ENCODE assay signal across 13 mouse cellular contexts in the genomic region with DNA sequence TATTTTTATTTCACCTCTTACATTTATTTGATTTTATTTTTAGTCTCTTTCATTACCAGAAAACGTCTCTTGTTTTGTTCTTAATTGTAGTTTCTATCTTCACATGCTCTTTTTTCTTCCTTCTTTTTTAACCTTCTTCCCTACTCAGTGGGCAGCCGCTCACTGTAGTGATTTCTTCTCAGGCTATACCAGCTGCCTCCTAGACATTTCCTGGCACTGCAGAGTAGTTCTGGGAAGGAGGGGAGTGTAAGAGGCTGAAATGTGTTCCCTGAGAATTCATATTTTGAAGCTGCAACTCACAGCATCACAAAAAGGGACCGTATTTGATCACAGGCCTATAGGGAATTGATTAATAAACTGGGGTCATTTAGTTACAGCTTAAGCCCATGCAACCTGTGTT.
DNase-seq lines count a peak whose midpoint lies in the region; ATAC-seq and TF ChIP-seq lines count a peak whose summit lies in the region.
"Had no signal": no experiment of that assay in that cellular context is flagged by ENCODE, and none has a peak within 500 bp of the region (broad histone marks: within the 10 kb centered on the region; RNA-seq: fewer than 3 reads in every experiment).

No protein-coding gene starts in this region.

- H3ac ChIP-seq in myocyte (ENCODE audit: control insufficient read depth, insufficient read length) = no peak overlapping the region

- no peak overlapping the region for H3K9ac ChIP-seq in midbrain, embryonic 15.5 days
- H3K9ac ChIP-seq in embryonic facial prominence, embryonic 14.5 days (ENCODE audit: low read depth, low read length) = no peak overlapping the region
- H3K9ac ChIP-seq: kidney, embryonic 15.5 days; liver, embryonic 14.5 days; lung, embryonic 14.5 days had no signal

- TF ChIP-seq POLR2A in myocyte (IDR thresholded peaks at IDR 0.05; ENCODE audit: insufficient read length, low read depth) = no peak

- H3K9me3 ChIP-seq in midbrain, embryonic 15.5 days = no peaks in the 10 kb centered on the region
- H3K9me3 ChIP-seq in midbrain, embryonic 10.5 days (replicated peaks) = no peaks in the 10 kb centered on the region
- H3K9me3 ChIP-seq in embryonic facial prominence, embryonic 14.5 days (ENCODE audit: control insufficient read depth, low read length) = no peaks in the 10 kb centered on the region
- H3K9me3 ChIP-seq: hindbrain, embryonic 15.5 days; kidney, embryonic 15.5 days had no signal

- WGBS in midbrain, embryonic 15.5 days = 62% methylated on average over 3 of the region's 3 CpGs
- 69% methylated on average over 3 of the region's 3 CpGs for WGBS in midbrain, embryonic 10.5 days
- WGBS in embryonic facial prominence, embryonic 14.5 days = 49% methylated on average over 3 of the region's 3 CpGs

- no peak overlapping the region for H3K27ac ChIP-seq in midbrain, embryonic 15.5 days
- H3K27ac ChIP-seq in midbrain, embryonic 10.5 days (replicated peaks) = no peak overlapping the region
- H3K27ac ChIP-seq in embryonic facial prominence, embryonic 14.5 days (replicated peaks; ENCODE audit: low read depth, low read length) = peak overlapping the region; percentile 55; the same call in 1 of the 2 replicates
- H3K27ac ChIP-seq: gastrocnemius, adult 2 months; hindbrain, embryonic 15.5 days; kidney, embryonic 15.5 days; liver, embryonic 14.5 days had no signal

- H3K4me1 ChIP-seq in midbrain, embryonic 15.5 days = no peaks in the 10 kb centered on the region
- no peaks in the 10 kb centered on the region; the same call in 1 of the 2 replicates for H3K4me1 ChIP-seq in midbrain, embryonic 10.5 days
- H3K4me1 ChIP-seq in embryonic facial prominence, embryonic 14.5 days (ENCODE audit: control insufficient read depth, insufficient read depth, low read length) = peaks cover 9% of the 10 kb centered on the region; the same call in 1 of the 2 replicates
- H3K4me1 ChIP-seq: kidney, embryonic 15.5 days had no signal

- no peaks in the 10 kb centered on the region for H3K36me3 ChIP-seq in midbrain, embryonic 15.5 days (replicated peaks)
- H3K36me3 ChIP-seq in midbrain, embryonic 10.5 days = no peaks in the 10 kb centered on the region
- H3K36me3 ChIP-seq in embryonic facial prominence, embryonic 14.5 days (ENCODE audit: control insufficient read depth, insufficient read depth, low read length) = no peaks in the 10 kb centered on the region
- H3K36me3 ChIP-seq in myocyte (ENCODE audit: control insufficient read depth, insufficient read depth) = no peaks in the 10 kb centered on the region
- H3K36me3 ChIP-seq: hindbrain, embryonic 15.5 days; kidney, embryonic 15.5 days had no signal

- ATAC-seq in frontal cortex, adult (ENCODE audit: low TSS enrichment) = peak; percentile 81
- 0 out of 2 replicates have a peak, but pooled peaks have one; percentile 47 for ATAC-seq in midbrain, embryonic 15.5 days (replicated peaks)
- no peak for ATAC-seq in embryonic facial prominence, embryonic 14.5 days (ENCODE audit: low read depth)

- DNase-seq in frontal cortex, postnatal 14 days (ENCODE audit: low spot score in 2 of 2) = no peak
- no peak for DNase-seq in midbrain, embryonic 10.5 days (ENCODE audit: low spot score)
- no peak for DNase-seq in embryonic facial prominence, embryonic 14.5 days (ENCODE audit: low spot score)
- no peak for DNase-seq in spleen, postnatal 14 days (ENCODE audit: low spot score in 2 of 2)

- H3K4me2 ChIP-seq in midbrain, embryonic 15.5 days = no peak overlapping the region
- H3K4me2 ChIP-seq in embryonic facial prominence, embryonic 14.5 days (ENCODE audit: low read depth, low read length) = no peak overlapping the region
- H3K4me2 ChIP-seq in myocyte (ENCODE audit: low read depth) = peak overlapping the region; percentile 54

- no peak overlapping the region for H3K4me3 ChIP-seq in midbrain, embryonic 15.5 days
- H3K4me3 ChIP-seq in midbrain, embryonic 10.5 days = no peak overlapping the region
- no peak overlapping the region for H3K4me3 ChIP-seq in embryonic facial prominence, embryonic 14.5 days (ENCODE audit: low read depth, low read length)
- H3K4me3 ChIP-seq in myocyte = no peak overlapping the region
- H3K4me3 ChIP-seq: kidney, embryonic 15.5 days had no signal

- no peaks in the 10 kb centered on the region for H3K79me2 ChIP-seq in myocyte (ENCODE audit: control insufficient read depth, insufficient read depth)

- no peaks in the 10 kb centered on the region for H3K27me3 ChIP-seq in midbrain, embryonic 15.5 days (replicated peaks)
- no peaks in the 10 kb centered on the region for H3K27me3 ChIP-seq in midbrain, embryonic 10.5 days (ENCODE audit: low read depth, poor library complexity, severe bottlenecking)
- no peaks in the 10 kb centered on the region for H3K27me3 ChIP-seq in embryonic facial prominence, embryonic 14.5 days (replicated peaks; ENCODE audit: control insufficient read depth, insufficient read depth, low read length)
- H3K27me3 ChIP-seq in myocyte (ENCODE audit: control insufficient read depth, insufficient read depth, insufficient read length) = no peaks in the 10 kb centered on the region
- H3K27me3 ChIP-seq: CH12.LX; hindbrain, embryonic 15.5 days; kidney, embryonic 15.5 days had no signal

TF ChIP-seq in myocyte, 11 proteins besides CTCF, POLR2A, EP300 and RAD21:
- no peak for TF ChIP-seq E2F4 (IDR thresholded peaks at IDR 0.05; ENCODE audit: insufficient read depth)
- TF ChIP-seq POLR2AphosphoS2 (IDR thresholded peaks at IDR 0.05; ENCODE audit: insufficient read length, low read depth) = no peak
- no peak for TF ChIP-seq TCF3 (IDR thresholded peaks at IDR 0.05; ENCODE audit: insufficient read length, low read depth)
- TF ChIP-seq MYOG (IDR thresholded peaks at IDR 0.05; ENCODE audit: control insufficient read depth in 1 of 3, insufficient read depth in 1 of 3, insufficient read length in 2 of 3, low read depth in 2 of 3) = no peak
- no peak for TF ChIP-seq MAX (IDR thresholded peaks at IDR 0.05; ENCODE audit: low read depth)
- no peak for TF ChIP-seq MYOD1 (IDR thresholded peaks at IDR 0.05; ENCODE audit: control insufficient read depth in 1 of 3, insufficient read length in 2 of 3, low read depth in 2 of 3)
- TF ChIP-seq REST (IDR thresholded peaks at IDR 0.05; ENCODE audit: insufficient read depth, insufficient read length) = no peak
- TF ChIP-seq TCF12 (IDR thresholded peaks at IDR 0.05; ENCODE audit: insufficient read depth, poor library complexity, severe bottlenecking) = no peak
- TF ChIP-seq CEBPB (IDR thresholded peaks at IDR 0.05; ENCODE audit: insufficient read depth, poor library complexity, severe bottlenecking) = no peak
- no peak for TF ChIP-seq SRF (IDR thresholded peaks at IDR 0.05; ENCODE audit: control insufficient read depth, insufficient read length, low read depth)
- TF ChIP-seq USF1 (IDR thresholded peaks at IDR 0.05; ENCODE audit: low read depth) = no peak
